Mouse (Mus musculus) retina, postnatal 7 days (tissue): ENCODE data around the gene Agpat2.

ENCODE experiments used
- DNase-seq: peaks from one replicate; pipeline ENCODE4 v3.0.0-alpha.2; 2012; ENCODE audit warnings: low read depth, low spot score

Gene Agpat2

GRCm38 (mm10) chr2:26626081-26626480 is 21.9 kb upstream of the Agpat2 start:
- no peak for DNase-seq

- no peak for DNase-seq
Measured at GRCm38 (mm10) chr2:26625419-26625818, 21.2 kb upstream of the Agpat2 start.

GRCm38 (mm10) chr2:26622984-26623383 is 18.8 kb upstream of the Agpat2 start:
- DNase-seq: no peak

- DNase-seq: no peak
Measured at GRCm38 (mm10) chr2:26621246-26621645, 17.0 kb upstream of the Agpat2 start.

- DNase-seq: no peak
Measured at GRCm38 (mm10) chr2:26617928-26618327, 13.7 kb upstream of the Agpat2 start.

- DNase-seq: no peak
Measured at GRCm38 (mm10) chr2:26617331-26617730, 13.1 kb upstream of the Agpat2 start.

- DNase-seq: no peak
Measured at GRCm38 (mm10) chr2:26615459-26616124, 11.4 kb upstream of the Agpat2 start.

GRCm38 (mm10) chr2:26614903-26615302 is 10.7 kb upstream of the Agpat2 start:
- DNase-seq: no peak

- DNase-seq: no peak
Measured at GRCm38 (mm10) chr2:26611896-26612295, 7.7 kb upstream of the Agpat2 start.

- DNase-seq: no peak
Measured at GRCm38 (mm10) chr2:26611054-26611453, 6.8 kb upstream of the Agpat2 start.

GRCm38 (mm10) chr2:26610526-26610925 is 6.3 kb upstream of the Agpat2 start:
- no peak for DNase-seq

- no peak for DNase-seq
Measured at GRCm38 (mm10) chr2:26609261-26609661, 5.0 kb upstream of the Agpat2 start.

- no peak for DNase-seq
Measured at GRCm38 (mm10) chr2:26608781-26609180, 4.6 kb upstream of the Agpat2 start.

- DNase-seq: no peak
Measured at GRCm38 (mm10) chr2:26607056-26607910, 3.1 kb upstream of the Agpat2 start.

GRCm38 (mm10) chr2:26606579-26606978 is 2.4 kb upstream of the Agpat2 start:
- DNase-seq: no peak

- DNase-seq: no peak
Measured at GRCm38 (mm10) chr2:26605331-26605730, 1.1 kb upstream of the Agpat2 start.

- no peak for DNase-seq
Measured at GRCm38 (mm10) chr2:26603159-26603558, 1.1 kb downstream of the Agpat2 start.

- DNase-seq: no peak
Measured at GRCm38 (mm10) chr2:26602631-26603030, 1.6 kb downstream of the Agpat2 start.

GRCm38 (mm10) chr2:26601595-26601994 is 2.6 kb downstream of the Agpat2 start:
- no peak for DNase-seq

GRCm38 (mm10) chr2:26600664-26601063 is 3.6 kb downstream of the Agpat2 start:
- DNase-seq: no peak

- DNase-seq: no peak
Measured at GRCm38 (mm10) chr2:26599965-26600364, 4.3 kb downstream of the Agpat2 start.

GRCm38 (mm10) chr2:26598462-26598861 is 5.8 kb downstream of the Agpat2 start:
- no peak for DNase-seq

- DNase-seq: no peak
Measured at GRCm38 (mm10) chr2:26597810-26598209, 6.4 kb downstream of the Agpat2 start.
